Mouse (Mus musculus) stomach, embryonic 15.5 days (tissue): ENCODE measurements around the gene Elp5. TPM values are rescaled to one million over a fixed set of nuclear protein-coding genes. Genes with fewer than 3 reads are reported as not detected.

ENCODE experiments used
- ATAC-seq: fragments of 200-750 bp; cut with Nextera tagmentation; 2 replicates; pipeline ENCODE4 v1.8.0; 2017; ENCODE audit warnings: low read depth, moderate number of reproducible peaks, moderate TSS enrichment; ENCODE audit not compliant: insufficient read depth, low FRiP score
- H3K27ac ChIP-seq: fragments of 300-500 bp; sonication (generic); 2 replicates; pipeline ENCODE4 v1.5.1; 2015; ENCODE audit warnings: mild to moderate bottlenecking, inconsistent platforms
- H3K27me3 ChIP-seq: fragments of 300-500 bp; sonication (generic); replicated peaks from 2 replicates; pipeline ENCODE4 v1.6.1; 2015; ENCODE audit warnings: inconsistent platforms
- H3K36me3 ChIP-seq: fragments of 300-500 bp; sonication (generic); 2 replicates; pipeline ENCODE4 v1.6.1; 2015; ENCODE audit warnings: inconsistent platforms
- H3K4me1 ChIP-seq: fragments of 300-500 bp; sonication (generic); 2 replicates; pipeline ENCODE4 v1.6.1; 2015; ENCODE audit warnings: inconsistent platforms
- H3K4me2 ChIP-seq: fragments of 300-500 bp; sonication (generic); 2 replicates; pipeline ENCODE4 v1.6.1; 2015; ENCODE audit warnings: mild to moderate bottlenecking, inconsistent platforms
- H3K4me3 ChIP-seq: fragments of 300-500 bp; sonication (generic); replicated peaks from 2 replicates; pipeline ENCODE4 v1.5.1; 2015; ENCODE audit warnings: inconsistent platforms
- H3K9ac ChIP-seq: fragments of 300-500 bp; sonication (generic); 2 replicates; pipeline ENCODE4 v1.6.1; 2015; ENCODE audit warnings: inconsistent platforms
- H3K9me3 ChIP-seq: fragments of 300-500 bp; sonication (generic); 2 replicates; pipeline ENCODE4 v1.6.1; 2016; ENCODE audit warnings: inconsistent platforms
- WGBS: fragments of 180-500 bp; shearing (Covaris S2); methylation state at CpG from one replicate; pipeline ENCODE4 v1.1.7; 2015; 5-methylcytosine and 5-hydroxymethylcytosine counted together
- polyA plus RNA-seq: library from polyadenylated mRNA; unstranded; fragments of >200 nt; fragmentation: Nextera tagmentation; extraction: Ambion mirVana; gene quantifications from 2 replicates; pipeline ENCODE4 v1.2.1, GENCODE M21; 2015

Elp5 gene
- polyA plus RNA-seq, 1 experiment from 2014 or later, result 92.9 TPM

DNA sequence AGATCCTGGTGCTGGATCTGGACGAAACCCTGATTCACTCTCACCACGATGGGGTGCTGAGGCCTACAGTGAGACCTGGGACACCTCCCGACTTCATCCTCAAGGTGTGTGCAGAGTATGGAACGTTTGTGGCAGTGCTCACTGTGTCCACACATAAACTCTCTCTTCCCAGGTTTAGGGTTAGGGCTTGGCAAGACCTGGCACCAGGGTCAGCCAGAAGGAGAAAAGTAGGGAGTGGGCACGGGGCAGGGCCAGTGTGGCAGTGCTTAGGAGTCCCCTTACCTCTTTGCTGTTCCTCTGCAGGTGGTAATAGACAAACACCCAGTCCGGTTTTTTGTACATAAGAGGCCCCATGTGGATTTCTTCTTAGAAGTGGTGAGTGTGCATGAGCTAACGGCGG is 2.1 kb upstream of the Elp5 start:
- Histone ChIP-seq H3K36me3 (peaks cover 42% of the 10 kb centered on the region), H3K4me3 (no peak overlapping the region), H3K4me2 (no peak overlapping the region), H3K27me3 (no peaks in the 10 kb centered on the region), H3K9ac (no peak overlapping the region), H3K27ac (no peak overlapping the region), H3K9me3 (no peaks in the 10 kb centered on the region), H3K4me1 (peaks cover 15% of the 10 kb centered on the region)
- 87% methylated on average over 8 of the region's 8 CpGs for WGBS
- ATAC-seq, result no peak

DNA sequence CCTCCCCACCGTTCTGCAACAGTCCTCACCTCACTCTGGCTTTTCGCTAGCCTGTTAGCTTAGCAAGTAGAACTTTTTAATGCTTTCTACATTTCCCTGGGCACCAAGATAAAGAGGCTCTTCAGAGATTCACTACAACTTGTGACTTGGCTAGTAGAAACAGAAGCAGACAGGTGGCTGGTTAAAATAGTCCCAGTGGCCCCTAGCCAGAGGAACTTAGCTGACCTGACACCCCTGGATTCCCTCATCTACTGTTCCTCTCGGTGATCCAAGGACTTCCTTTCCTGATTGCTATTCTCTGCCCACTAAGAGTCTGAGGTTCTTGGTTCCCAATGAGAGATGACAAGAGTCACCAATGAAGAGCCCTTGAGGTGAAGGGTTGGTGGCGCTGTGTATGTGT is 1.1 kb upstream of the Elp5 start:
- 80% methylated on average over 4 of the region's 4 CpGs for whole genome bisulfite sequencing
- Histone ChIP-seq H3K9me3 (no peaks in the 10 kb centered on the region), H3K4me2 (peak overlapping the region; percentile 79; the same call in 1 of the 2 replicates), H3K4me1 (peaks cover 15% of the 10 kb centered on the region), H3K27ac (no peak overlapping the region), H3K9ac (no peak overlapping the region), H3K4me3 (no peak overlapping the region), H3K36me3 (peaks cover 35% of the 10 kb centered on the region), H3K27me3 (no peaks in the 10 kb centered on the region)
- ATAC-seq, result no peak

DNA sequence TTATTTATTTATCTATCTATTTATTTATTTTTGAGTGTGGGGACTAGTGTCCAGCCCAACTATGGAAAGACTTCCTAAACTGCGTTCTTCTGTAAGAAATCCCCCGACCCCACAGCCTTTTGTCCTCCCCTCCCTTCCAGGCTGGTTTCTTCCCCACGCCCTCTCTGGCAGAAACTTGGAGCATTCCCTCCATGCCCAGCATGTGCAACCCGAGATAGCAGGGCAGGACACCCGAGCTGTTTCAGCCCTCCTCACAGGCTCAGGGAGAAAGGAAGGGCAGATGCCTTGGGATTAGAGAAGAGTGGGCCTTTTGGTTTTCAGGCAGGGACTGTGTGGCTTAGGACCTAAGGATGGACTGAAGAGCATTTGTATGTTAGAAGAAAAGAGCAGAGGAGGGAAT is 560 bp upstream of the Elp5 start:
- peaks cover 32% of the 10 kb centered on the region for H3K36me3 ChIP-seq
- 23% methylated on average over 5 of the region's 5 CpGs for WGBS
- no peaks in the 10 kb centered on the region for H3K27me3 ChIP-seq
- H3K4me3 ChIP-seq, result peak overlapping the region; percentile 98
- peaks cover 15% of the 10 kb centered on the region for H3K4me1 ChIP-seq
- no peak for ATAC-seq
- no peak overlapping the region for H3K9ac ChIP-seq
- H3K27ac ChIP-seq, result no peak overlapping the region
- peak overlapping the region; percentile 79; the same call in 1 of the 2 replicates for H3K4me2 ChIP-seq
- no peaks in the 10 kb centered on the region for H3K9me3 ChIP-seq

DNA sequence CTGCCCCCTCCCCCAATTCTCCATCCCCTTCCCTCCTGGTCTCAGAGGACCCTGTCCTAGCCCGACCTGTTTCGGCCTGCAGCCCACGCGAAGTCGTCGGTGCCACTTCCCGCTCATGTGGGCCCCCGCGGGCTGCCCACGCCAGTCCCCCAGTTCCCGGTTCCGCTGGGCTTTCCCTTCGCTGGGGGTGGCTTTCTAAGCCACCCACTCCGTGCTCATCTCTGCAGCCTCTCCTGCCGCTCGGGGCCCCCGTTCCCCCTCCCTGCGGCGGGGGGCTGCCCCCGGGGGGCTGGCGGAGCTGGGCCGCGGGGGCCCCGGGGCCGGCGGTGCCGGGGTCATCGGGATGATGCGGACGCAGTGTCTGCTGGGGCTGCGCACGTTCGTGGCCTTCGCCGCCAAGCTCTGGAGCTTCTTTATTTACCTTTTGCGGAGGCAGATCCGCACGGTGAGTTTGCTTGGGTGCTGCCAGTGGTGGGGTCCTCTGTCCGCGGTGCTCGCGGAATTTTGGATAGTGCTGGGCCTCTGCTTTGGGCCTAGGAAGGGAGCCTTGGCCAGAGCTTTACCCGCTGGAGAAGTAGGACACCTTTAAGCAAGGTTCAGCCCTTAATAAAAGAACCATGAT is 1.1 kb downstream of the Elp5 start, which contains the start of gene Ctdnep1:
Gene Ctdnep1 (plus strand): TSS at position 16 of the 622 bp plus-strand sequence.
- H3K4me3 ChIP-seq, result peak within 1 kb of the TSS; percentile 98
- H3K4me1 ChIP-seq, result peaks cover 15% of the 10 kb centered on the region
- peak within 1 kb of the TSS; percentile 79 for H3K4me2 ChIP-seq
- peak within 1 kb of the TSS; percentile 100 for H3K27ac ChIP-seq
- WGBS, result under 1% methylated on average over 36 of the region's 43 CpGs
- H3K27me3 ChIP-seq, result no peaks in the 10 kb centered on the region
- peak within 1 kb of the TSS; percentile 99 for H3K9ac ChIP-seq
- no peaks in the 10 kb centered on the region for H3K9me3 ChIP-seq
- H3K36me3 ChIP-seq, result peaks cover 21% of the 10 kb centered on the region
- no peak for ATAC-seq

DNA sequence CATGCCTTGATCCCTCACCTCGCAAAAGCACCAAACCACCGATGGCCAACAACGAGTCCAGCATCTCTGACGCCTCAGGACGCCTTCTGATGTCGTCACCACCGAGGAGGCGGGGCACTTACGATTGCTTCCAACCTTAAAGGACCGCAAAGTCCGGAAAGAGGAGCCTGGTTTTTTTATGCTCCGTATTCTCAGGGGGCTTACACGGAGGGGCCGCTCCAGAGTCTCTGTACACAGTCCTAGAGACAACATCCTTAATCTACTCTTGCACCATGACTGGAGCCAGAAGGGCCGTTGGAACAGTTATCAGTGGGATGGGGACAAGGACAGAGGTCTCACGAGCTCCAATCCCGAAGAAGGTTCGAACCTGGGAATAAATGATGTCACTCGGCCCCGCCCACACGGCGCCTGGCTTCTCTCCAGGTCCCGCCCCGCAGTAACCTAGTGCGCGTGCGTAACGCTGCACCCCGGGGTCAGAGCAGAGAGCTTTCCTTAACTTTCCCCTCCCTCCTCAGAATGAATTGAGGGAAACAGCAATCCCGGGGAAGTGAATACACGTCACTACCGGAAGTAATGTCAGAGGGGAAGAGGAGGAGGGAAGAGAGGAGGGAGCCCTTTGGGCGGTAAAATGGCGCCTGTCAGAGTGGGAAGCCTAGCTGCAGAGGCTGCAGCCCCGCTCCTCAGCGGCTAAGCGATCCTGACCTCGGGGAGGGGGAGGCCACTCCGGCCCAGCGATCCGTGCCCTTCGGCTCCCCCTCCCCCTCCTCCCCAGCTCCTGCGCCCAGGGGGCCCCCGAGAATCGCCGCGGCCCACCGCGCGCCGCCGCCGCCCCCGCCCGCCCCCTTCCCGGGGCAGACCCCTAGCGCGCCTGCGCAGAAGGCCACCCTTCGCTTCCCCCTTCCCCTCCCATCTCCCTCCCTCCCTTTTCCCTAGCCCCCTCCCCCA is 1.8 kb downstream of the Elp5 start:
- Histone ChIP-seq H3K4me1 (peaks cover 15% of the 10 kb centered on the region), H3K9me3 (no peaks in the 10 kb centered on the region), H3K4me3 (peak overlapping the region; percentile 98), H3K36me3 (peaks cover 21% of the 10 kb centered on the region), H3K27ac (peak overlapping the region; percentile 100), H3K9ac (peak overlapping the region; percentile 68), H3K27me3 (no peaks in the 10 kb centered on the region), H3K4me2 (peak overlapping the region; percentile 74)
- under 1% methylated on average over 44 of the region's 60 CpGs for WGBS
- ATAC-seq, result peak; percentile 95

DNA sequence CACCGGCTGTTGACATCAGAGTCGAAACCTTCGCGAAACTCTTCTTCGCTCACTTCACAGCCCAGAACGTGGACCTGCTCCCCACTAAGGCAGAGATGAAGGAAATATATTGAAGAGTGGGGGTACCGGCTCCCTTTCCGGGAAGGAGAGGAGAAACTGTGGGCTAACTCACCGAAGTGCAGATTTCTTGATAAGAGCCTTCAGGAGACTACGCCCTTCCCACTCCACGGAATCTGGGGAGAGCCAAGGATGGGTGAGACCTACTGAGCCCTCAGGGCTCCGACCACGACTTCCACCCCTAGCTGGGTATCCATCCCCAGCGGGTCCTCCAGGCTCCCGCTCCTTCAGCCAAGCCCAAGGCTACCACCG is 2.5 kb downstream of the Elp5 start:
- no peaks in the 10 kb centered on the region for H3K27me3 ChIP-seq
- under 1% methylated on average over 16 of the region's 16 CpGs for WGBS
- peak overlapping the region; percentile 98 for H3K4me3 ChIP-seq
- H3K36me3 ChIP-seq, result peaks cover 22% of the 10 kb centered on the region
- H3K9me3 ChIP-seq, result no peaks in the 10 kb centered on the region
- peak overlapping the region; percentile 74 for H3K4me2 ChIP-seq
- H3K4me1 ChIP-seq, result peaks cover 15% of the 10 kb centered on the region
- ATAC-seq, result no peak
- H3K9ac ChIP-seq, result peak overlapping the region; percentile 51
- H3K27ac ChIP-seq, result peak overlapping the region; percentile 100

DNA sequence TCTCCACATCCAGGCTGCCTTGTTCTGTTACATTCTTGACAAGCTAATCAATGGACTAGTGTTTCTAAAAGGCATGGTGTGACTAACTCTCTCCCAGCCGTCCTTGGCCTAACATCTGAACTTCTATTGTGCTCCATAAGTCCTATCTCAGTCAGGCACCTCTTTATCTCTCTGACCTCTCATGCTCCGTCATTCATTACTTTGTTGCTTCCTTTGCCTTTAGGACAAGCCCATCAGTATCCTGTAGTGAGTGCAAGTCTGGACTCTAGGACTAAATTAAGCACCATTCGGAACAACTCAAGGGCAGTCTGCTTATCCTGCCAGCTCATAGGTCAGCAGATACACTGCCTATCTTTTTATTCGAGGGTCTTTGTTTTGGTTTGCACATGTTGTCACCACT is 6.0 kb downstream of the Elp5 start:
- no peak for ATAC-seq
- Histone ChIP-seq H3K36me3 (peaks cover 28% of the 10 kb centered on the region), H3K27ac (no peak overlapping the region), H3K4me1 (no peaks in the 10 kb centered on the region), H3K9me3 (no peaks in the 10 kb centered on the region), H3K4me3 (no peak overlapping the region), H3K4me2 (no peak overlapping the region), H3K27me3 (no peaks in the 10 kb centered on the region), H3K9ac (no peak overlapping the region)
- 82% methylated on average over 4 of the region's 4 CpGs for WGBS

DNA sequence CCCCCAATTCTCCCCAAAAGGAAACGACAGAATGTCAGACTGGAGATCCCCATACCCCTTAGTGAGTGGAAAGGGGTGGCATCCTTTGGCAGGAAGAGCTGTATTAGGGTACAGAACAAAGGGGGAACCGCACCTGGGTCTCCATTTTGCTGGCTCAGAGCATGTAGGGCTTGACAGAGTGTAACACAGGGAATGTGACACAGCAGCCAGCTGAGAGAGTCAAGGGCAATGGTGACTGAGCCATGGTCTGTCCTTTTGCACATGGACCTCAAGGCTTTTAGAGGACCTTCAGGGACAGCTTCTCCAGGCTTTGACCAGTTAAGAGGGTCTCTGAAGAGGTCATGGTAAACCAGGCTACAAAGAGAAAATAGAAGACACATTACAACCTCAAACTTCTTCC is 7.4 kb downstream of the Elp5 start:
- WGBS, result 94% methylated on average over 2 of the region's 2 CpGs
- Histone ChIP-seq H3K4me2 (no peak overlapping the region), H3K4me1 (no peaks in the 10 kb centered on the region), H3K27me3 (no peaks in the 10 kb centered on the region), H3K9me3 (no peaks in the 10 kb centered on the region), H3K9ac (no peak overlapping the region), H3K27ac (no peak overlapping the region), H3K4me3 (no peak overlapping the region), H3K36me3 (peaks cover 35% of the 10 kb centered on the region)
- ATAC-seq, result no peak

DNA sequence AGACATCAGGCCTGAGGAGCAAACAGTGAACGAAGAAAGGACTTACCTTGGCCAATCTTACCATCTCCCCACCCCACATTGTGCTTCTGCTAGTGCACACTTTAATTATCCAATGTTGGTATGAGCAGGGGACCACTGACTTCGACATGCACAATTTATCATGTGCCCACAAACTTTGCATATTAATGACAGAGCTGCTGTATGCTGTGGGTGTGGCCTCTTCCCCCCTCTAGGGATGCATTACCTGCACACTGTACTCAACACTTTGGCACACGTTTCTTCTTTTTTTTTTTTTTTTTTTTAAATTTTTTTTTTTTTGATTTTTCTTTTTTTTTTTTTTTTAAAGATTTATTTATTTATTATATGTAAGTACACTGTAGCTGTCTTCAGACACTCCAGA is 11.5 kb downstream of the Elp5 start:
- H3K4me3 ChIP-seq, result no peak overlapping the region
- WGBS, result 60% methylated on average over 3 of the region's 3 CpGs
- 0 out of 2 replicates have a peak overlapping the region, but pooled peaks have one; percentile 31 for H3K27ac ChIP-seq
- no peak for ATAC-seq
- no peak overlapping the region for H3K4me2 ChIP-seq
- no peak overlapping the region for H3K9ac ChIP-seq
- peaks cover 10% of the 10 kb centered on the region; the same call in 1 of the 2 replicates for H3K4me1 ChIP-seq
- no peaks in the 10 kb centered on the region for H3K9me3 ChIP-seq
- H3K36me3 ChIP-seq, result peaks cover 29% of the 10 kb centered on the region
- peaks cover 16% of the 10 kb centered on the region for H3K27me3 ChIP-seq

DNA sequence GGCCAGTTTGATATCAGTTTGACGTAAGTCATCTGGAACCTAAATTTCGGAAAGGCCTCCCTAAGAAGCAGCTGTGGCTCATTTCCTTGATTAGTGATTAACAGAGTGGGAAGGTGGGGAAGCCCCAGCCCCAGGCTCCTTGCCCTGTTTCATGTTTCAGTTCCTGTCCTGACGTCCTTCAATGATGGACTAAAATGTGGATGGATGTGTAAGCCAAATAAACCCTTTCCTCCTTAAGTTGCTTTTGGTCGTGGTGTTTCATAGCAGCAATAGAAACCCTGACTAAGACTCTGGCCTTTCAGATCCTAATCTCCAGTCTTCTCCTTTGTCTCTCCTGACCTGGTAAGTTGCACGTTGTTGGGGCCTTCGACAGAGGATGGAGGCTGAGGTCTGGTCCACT is 12.1 kb downstream of the Elp5 start:
- 0 out of 2 replicates have a peak overlapping the region, but pooled peaks have one; percentile 31 for H3K27ac ChIP-seq
- peaks cover 28% of the 10 kb centered on the region for H3K36me3 ChIP-seq
- H3K27me3 ChIP-seq, result peaks cover 20% of the 10 kb centered on the region
- H3K4me3 ChIP-seq, result no peak overlapping the region
- H3K4me2 ChIP-seq, result no peak overlapping the region
- ATAC-seq, result no peak
- peaks cover 10% of the 10 kb centered on the region; the same call in 1 of the 2 replicates for H3K4me1 ChIP-seq
- no peak overlapping the region for H3K9ac ChIP-seq
- no peaks in the 10 kb centered on the region for H3K9me3 ChIP-seq
- WGBS, result 71% methylated on average over 6 of the region's 6 CpGs

DNA sequence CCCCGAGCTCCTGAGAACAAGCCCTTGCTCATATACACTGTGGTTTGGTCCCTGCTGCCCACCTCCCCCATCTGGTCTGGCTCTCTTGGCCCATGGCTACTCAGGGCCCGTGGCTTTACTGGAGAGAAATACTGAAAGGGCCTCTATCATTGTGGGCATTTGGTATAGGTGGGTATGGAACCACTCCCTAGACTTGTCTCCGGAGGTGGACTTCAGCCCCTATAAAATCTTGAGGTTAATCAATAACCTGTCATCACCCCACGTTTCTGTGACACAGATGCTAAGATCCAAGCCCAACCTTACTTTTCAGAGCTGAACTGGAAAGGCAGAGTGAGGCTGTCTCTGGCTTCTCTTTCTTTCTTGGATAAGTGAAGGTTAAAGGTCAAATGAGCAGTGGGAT is 13.5 kb downstream of the Elp5 start:
- no peak overlapping the region for H3K27ac ChIP-seq
- H3K9me3 ChIP-seq, result no peaks in the 10 kb centered on the region
- H3K36me3 ChIP-seq, result peaks cover 20% of the 10 kb centered on the region
- 68% methylated on average over 4 of the region's 4 CpGs for WGBS
- H3K4me3 ChIP-seq, result no peak overlapping the region
- H3K27me3 ChIP-seq, result peaks cover 30% of the 10 kb centered on the region
- no peak for ATAC-seq
- peaks cover 10% of the 10 kb centered on the region; the same call in 1 of the 2 replicates for H3K4me1 ChIP-seq
- no peak overlapping the region for H3K4me2 ChIP-seq
- no peak overlapping the region for H3K9ac ChIP-seq
